Mouse (Mus musculus) cerebellum, adult (tissue): Measurements from ENCODE around the gene Zswim8.

Source experiments
- ATAC-seq: cut with Nextera tagmentation; 2 replicates; pipeline ENCODE4 v1.9.2; 2017; ENCODE audit warnings: mild to moderate bottlenecking, moderate library complexity, mixed read lengths; ENCODE audit not compliant: insufficient number of reproducible peaks, low FRiP score, low TSS enrichment

Gene Zswim8

GRCm38 (mm10) chr14:20765642-20766258 is 58.4 kb downstream of the Zswim8 start:
- ATAC-seq: peak; percentile 86

GRCm38 (mm10) chr14:20767936-20768335 is 60.6 kb downstream of the Zswim8 start:
- ATAC-seq: no peak

DNA sequence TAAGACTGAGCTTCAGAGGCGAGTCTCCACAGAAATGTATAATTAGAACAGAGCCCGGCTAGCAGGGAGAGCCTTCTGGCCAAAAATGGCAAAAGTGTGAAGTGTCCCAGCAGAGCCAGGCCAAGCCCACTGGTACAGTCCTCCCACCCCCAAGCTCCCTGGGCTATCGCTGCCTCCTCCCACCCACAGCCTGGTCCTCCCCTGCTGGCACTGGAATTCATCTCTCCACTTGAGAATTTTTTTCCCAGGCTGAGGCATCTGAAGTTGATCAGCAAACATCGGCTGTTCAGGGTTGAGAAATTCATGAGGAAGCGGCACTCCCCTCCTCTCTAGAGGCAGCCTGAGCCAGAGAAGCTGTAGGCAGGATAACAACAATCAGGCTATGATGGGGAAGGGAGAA is 61.2 kb downstream of the Zswim8 start:
- ATAC-seq: no peak

GRCm38 (mm10) chr14:20771941-20772340 is 64.6 kb downstream of the Zswim8 start:
- ATAC-seq: no peak

DNA sequence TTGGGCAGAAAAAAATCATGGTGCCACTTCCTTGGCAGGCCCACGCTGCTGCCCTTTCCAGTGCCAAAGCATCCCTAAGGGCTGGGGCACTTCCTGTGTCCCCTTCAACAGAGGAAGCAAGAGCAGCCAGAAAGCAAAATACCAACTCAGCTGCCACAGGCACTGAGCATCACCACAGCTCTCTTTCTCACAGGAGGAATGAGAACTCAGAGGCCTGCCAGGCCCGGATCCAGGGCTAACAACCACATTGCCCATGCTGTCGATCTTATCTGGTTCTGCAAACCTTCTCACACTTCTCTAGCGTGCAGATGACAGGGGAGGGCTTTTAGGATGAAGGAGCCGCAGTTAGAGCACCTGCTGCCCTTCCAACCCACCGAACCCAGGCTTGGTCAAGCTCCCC is 65.5 kb downstream of the Zswim8 start:
- no peak; the same call in 1 of the 2 replicates for ATAC-seq
